Mouse (Mus musculus) bone marrow, adult 2 months (tissue): ENCODE data around the gene Cryba2.

Source experiments
- CTCF ChIP-seq: fragments of 200-500 bp; IDR thresholded peaks from 2 replicates; pipeline ENCODE4 v1.5.1; 2011; ENCODE audit warnings: low read length, control low read depth; ENCODE audit not compliant: control insufficient read depth, insufficient read depth
- POLR2A ChIP-seq: fragments of 200-500 bp; IDR thresholded peaks from 2 replicates; pipeline ENCODE4 v1.6.1; 2011; ENCODE audit warnings: low read depth, mild to moderate bottlenecking, control low read depth, low read length, borderline replicate concordance; ENCODE audit not compliant: control insufficient read depth

- no peak for TF ChIP-seq CTCF
- TF ChIP-seq POLR2A = no peak
Observed at GRCm38 (mm10) chr1:74927621-74928296, 34.8 kb upstream of the Cryba2 start.
